Mouse (Mus musculus) lung, embryonic 15.5 days (tissue): Measurements from ENCODE around the gene Adamts6. TPM values are rescaled to one million over a fixed set of nuclear protein-coding genes. Genes with fewer than 3 reads are reported as not detected.

Experiments used
- ATAC-seq: fragments of 200-750 bp; cut with Nextera tagmentation; 2 replicates; pipeline ENCODE4 v1.8.0; 2017; ENCODE audit warnings: moderate number of reproducible peaks, borderline replicate concordance; ENCODE audit not compliant: low FRiP score, low TSS enrichment; ENCODE audit errors: extremely low read depth
- H3K27ac ChIP-seq: fragments of 300-500 bp; sonication (generic); 2 replicates; pipeline ENCODE4 v1.5.1; 2015; ENCODE audit warnings: moderate library complexity, mild to moderate bottlenecking, inconsistent platforms
- H3K27me3 ChIP-seq: fragments of 300-500 bp; sonication (generic); 2 replicates; pipeline ENCODE4 v1.6.1; 2015; ENCODE audit warnings: inconsistent platforms
- H3K36me3 ChIP-seq: fragments of 300-500 bp; sonication (generic); 2 replicates; pipeline ENCODE4 v1.6.1; 2015; ENCODE audit warnings: inconsistent platforms
- H3K4me1 ChIP-seq: fragments of 300-500 bp; sonication (generic); 2 replicates; pipeline ENCODE4 v1.6.1; 2015; ENCODE audit warnings: inconsistent platforms
- H3K4me2 ChIP-seq: fragments of 300-500 bp; sonication (generic); 2 replicates; pipeline ENCODE4 v1.6.1; 2015; ENCODE audit warnings: inconsistent platforms, mild to moderate bottlenecking, moderate library complexity
- H3K4me3 ChIP-seq: fragments of 300-500 bp; sonication (generic); 2 replicates; pipeline ENCODE4 v1.5.1; 2015; ENCODE audit warnings: mild to moderate bottlenecking, inconsistent platforms
- H3K9ac ChIP-seq: fragments of 300-500 bp; sonication (generic); 2 replicates; pipeline ENCODE4 v1.6.1; 2015; ENCODE audit warnings: inconsistent platforms
- H3K9me3 ChIP-seq: fragments of 300-500 bp; sonication (generic); 2 replicates; pipeline ENCODE4 v1.6.1; 2016; ENCODE audit warnings: inconsistent platforms
- WGBS: fragments of 180-500 bp; shearing (Covaris S2); methylation state at CpG from one replicate; pipeline ENCODE4 v1.1.7; 2015; 5-methylcytosine and 5-hydroxymethylcytosine counted together
- polyA plus RNA-seq: library from polyadenylated mRNA; unstranded; fragments of >200 nt; fragmentation: Nextera tagmentation; extraction: Ambion mirVana; gene quantifications from 2 replicates; pipeline ENCODE4 v1.2.1, GENCODE M21; 2015

Gene Adamts6
- polyA plus RNA-seq, 1 experiment from 2014 or later: 3.6 TPM

DNA sequence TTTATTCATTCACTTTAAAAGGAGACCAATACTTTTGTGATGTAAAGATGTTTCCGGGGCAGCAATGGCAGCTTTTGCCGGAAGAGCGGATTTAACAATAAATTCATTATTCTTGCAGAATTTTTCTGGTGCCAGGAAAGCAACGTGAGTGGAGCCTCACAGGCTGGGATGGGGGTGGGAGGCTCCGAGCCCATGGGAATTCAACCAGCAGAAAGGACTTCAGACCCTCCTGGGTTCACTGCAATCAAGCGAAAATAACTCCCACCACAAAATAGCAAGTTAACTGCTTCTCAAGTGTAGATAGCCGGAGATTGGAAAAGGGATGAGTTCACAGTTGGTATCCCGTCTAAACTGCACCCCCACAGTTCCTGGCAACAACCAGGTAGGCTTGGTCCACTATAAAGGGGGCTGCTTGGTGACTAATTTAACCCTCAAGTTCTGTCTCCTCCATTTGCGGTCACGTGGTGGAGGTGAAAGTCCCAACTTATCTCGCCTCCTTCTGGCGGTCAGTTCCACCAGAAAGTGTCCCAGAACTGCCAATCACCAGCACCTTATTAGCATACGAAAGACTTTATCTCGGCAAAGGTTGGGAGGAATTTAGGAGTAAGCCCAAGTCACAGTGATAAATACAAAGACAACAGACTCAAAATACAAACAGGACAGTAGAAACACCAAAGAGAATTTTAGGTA lies 231.5 kb downstream of the Adamts6 start:
- no peak overlapping the region for H3K9ac ChIP-seq
- H3K9me3 ChIP-seq: no peaks in the 10 kb centered on the region
- no peak overlapping the region for H3K4me2 ChIP-seq
- peak overlapping the region; percentile 84 for H3K27ac ChIP-seq
- H3K4me1 ChIP-seq: peaks cover 10% of the 10 kb centered on the region; the same call in 1 of the 2 replicates
- H3K36me3 ChIP-seq: no peaks in the 10 kb centered on the region
- ATAC-seq: no peak
- no peak overlapping the region for H3K4me3 ChIP-seq
- 69% methylated on average over 14 of the region's 14 CpGs for WGBS
- H3K27me3 ChIP-seq: no peaks in the 10 kb centered on the region

DNA sequence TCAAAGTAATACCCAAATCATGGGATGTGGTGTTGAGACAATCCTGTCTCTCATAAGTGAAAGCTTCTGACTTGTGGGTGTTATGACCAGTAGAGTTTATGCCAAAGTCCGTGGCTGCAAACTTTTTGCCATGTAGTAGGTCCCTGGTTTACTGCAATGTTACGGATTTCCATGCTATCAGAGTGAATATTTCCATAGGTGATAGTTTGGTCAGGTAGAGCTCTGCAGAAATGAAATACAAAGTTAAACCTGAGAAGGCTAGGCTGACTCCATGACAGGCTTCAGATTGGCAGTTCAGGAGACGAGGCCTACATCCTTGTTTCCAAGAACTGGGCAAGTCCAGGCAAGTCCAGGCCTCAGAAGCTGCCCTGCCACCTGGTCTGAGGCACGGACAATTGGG lies 232.3 kb downstream of the Adamts6 start:
- no peaks in the 10 kb centered on the region for H3K36me3 ChIP-seq
- 79% methylated on average over 4 of the region's 4 CpGs for WGBS
- ATAC-seq: no peak

GRCm38 (mm10) chr13:104520461-104520860 lies 232.8 kb downstream of the Adamts6 start:
- Histone ChIP-seq H3K36me3 (no peaks in the 10 kb centered on the region), H3K4me1 (peaks cover 10% of the 10 kb centered on the region; the same call in 1 of the 2 replicates), H3K4me3 (no peak overlapping the region), H3K27me3 (no peaks in the 10 kb centered on the region), H3K9ac (no peak overlapping the region), H3K27ac (no peak overlapping the region), H3K9me3 (no peaks in the 10 kb centered on the region), H3K4me2 (no peak overlapping the region)
- no peak for ATAC-seq
- WGBS: 48% methylated on average over 3 of the region's 3 CpGs

More for the DNA sequence above, 232.3 kb downstream of the Adamts6 start:
- H3K4me2 ChIP-seq: no peak overlapping the region
- H3K9me3 ChIP-seq: no peaks in the 10 kb centered on the region
- no peak overlapping the region for H3K27ac ChIP-seq
- no peak overlapping the region for H3K4me3 ChIP-seq
- peaks cover 10% of the 10 kb centered on the region; the same call in 1 of the 2 replicates for H3K4me1 ChIP-seq
- H3K9ac ChIP-seq: no peak overlapping the region
- H3K27me3 ChIP-seq: no peaks in the 10 kb centered on the region

DNA sequence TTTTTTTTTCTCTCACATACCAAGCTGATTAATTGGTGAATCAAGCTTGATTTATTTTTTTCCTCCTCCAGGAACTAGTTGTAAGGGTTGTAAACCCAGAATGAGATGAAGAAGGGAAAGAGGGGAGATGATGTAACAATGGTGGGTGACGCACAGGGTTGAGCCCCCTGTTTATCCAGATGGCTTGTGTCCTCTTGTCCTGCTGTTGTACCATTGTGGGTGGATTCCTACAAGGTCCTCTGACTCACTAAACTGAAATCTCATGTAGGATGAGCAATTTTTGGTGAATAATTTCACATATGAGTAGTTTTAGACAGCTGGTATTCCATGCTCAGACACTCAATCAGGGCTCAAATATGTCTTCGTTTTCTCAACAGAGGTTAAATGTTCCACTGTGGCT lies 233.9 kb downstream of the Adamts6 start:
- no peak overlapping the region for H3K4me3 ChIP-seq
- peaks cover 10% of the 10 kb centered on the region; the same call in 1 of the 2 replicates for H3K4me1 ChIP-seq
- no peak overlapping the region for H3K9ac ChIP-seq
- no peak overlapping the region for H3K4me2 ChIP-seq
- H3K27me3 ChIP-seq: no peaks in the 10 kb centered on the region
- H3K9me3 ChIP-seq: no peaks in the 10 kb centered on the region
- H3K36me3 ChIP-seq: no peaks in the 10 kb centered on the region
- ATAC-seq: no peak
- no peak overlapping the region for H3K27ac ChIP-seq
- 83% methylated on average over 2 of the region's 2 CpGs for WGBS

GRCm38 (mm10) chr13:104525656-104526055 lies 238.0 kb downstream of the Adamts6 start:
- Histone ChIP-seq H3K4me3 (no peak overlapping the region), H3K9me3 (no peaks in the 10 kb centered on the region), H3K27ac (no peak overlapping the region), H3K27me3 (no peaks in the 10 kb centered on the region), H3K4me1 (no peaks in the 10 kb centered on the region), H3K9ac (no peak overlapping the region), H3K4me2 (no peak overlapping the region), H3K36me3 (no peaks in the 10 kb centered on the region)
- no peak for ATAC-seq
- 75% methylated on average over 4 of the region's 4 CpGs for WGBS

- H3K27ac ChIP-seq: no peak overlapping the region
- no peak overlapping the region for H3K4me2 ChIP-seq
- no peak overlapping the region for H3K4me3 ChIP-seq
- H3K27me3 ChIP-seq: no peaks in the 10 kb centered on the region
- no peak overlapping the region for H3K9ac ChIP-seq
- H3K4me1 ChIP-seq: no peaks in the 10 kb centered on the region
- ATAC-seq: no peak
- H3K36me3 ChIP-seq: no peaks in the 10 kb centered on the region
- no peaks in the 10 kb centered on the region for H3K9me3 ChIP-seq
Measured at GRCm38 (mm10) chr13:104529238-104529637, 241.6 kb downstream of the Adamts6 start.

DNA sequence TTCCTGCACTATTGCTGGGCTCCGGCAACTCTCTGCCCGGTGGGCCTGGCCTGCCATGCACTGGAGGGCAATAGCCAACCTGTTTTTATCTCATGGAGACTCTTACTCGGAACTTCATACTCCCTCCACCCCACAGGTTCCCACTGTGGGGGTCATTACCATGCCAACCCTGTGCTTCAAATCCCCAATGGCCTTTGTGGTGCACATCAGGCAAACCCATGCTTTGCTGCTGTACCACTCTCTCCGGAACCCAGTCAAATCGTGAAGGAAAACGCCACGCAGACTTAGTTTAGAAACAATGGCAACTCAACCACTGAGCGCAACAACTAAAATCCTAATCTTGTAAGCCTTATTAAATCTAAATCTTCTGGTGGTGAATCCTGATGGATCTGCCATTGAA lies 244.2 kb downstream of the Adamts6 start:
- no peaks in the 10 kb centered on the region for H3K27me3 ChIP-seq
- H3K4me2 ChIP-seq: no peak overlapping the region
- no peak overlapping the region for H3K27ac ChIP-seq
- no peak overlapping the region for H3K4me3 ChIP-seq
- no peaks in the 10 kb centered on the region for H3K9me3 ChIP-seq
- 85% methylated on average over 8 of the region's 8 CpGs for WGBS
- no peaks in the 10 kb centered on the region for H3K4me1 ChIP-seq
- no peaks in the 10 kb centered on the region for H3K36me3 ChIP-seq
- no peak for ATAC-seq
- H3K9ac ChIP-seq: no peak overlapping the region

- WGBS: 89% methylated on average over 7 of the region's 7 CpGs
- Histone ChIP-seq H3K4me2 (no peak overlapping the region), H3K27ac (no peak overlapping the region), H3K4me1 (no peaks in the 10 kb centered on the region), H3K4me3 (no peak overlapping the region), H3K36me3 (no peaks in the 10 kb centered on the region), H3K9ac (no peak overlapping the region), H3K27me3 (no peaks in the 10 kb centered on the region), H3K9me3 (no peaks in the 10 kb centered on the region)
- ATAC-seq: no peak
Measured at GRCm38 (mm10) chr13:104532723-104533122, 245.1 kb downstream of the Adamts6 start.

DNA sequence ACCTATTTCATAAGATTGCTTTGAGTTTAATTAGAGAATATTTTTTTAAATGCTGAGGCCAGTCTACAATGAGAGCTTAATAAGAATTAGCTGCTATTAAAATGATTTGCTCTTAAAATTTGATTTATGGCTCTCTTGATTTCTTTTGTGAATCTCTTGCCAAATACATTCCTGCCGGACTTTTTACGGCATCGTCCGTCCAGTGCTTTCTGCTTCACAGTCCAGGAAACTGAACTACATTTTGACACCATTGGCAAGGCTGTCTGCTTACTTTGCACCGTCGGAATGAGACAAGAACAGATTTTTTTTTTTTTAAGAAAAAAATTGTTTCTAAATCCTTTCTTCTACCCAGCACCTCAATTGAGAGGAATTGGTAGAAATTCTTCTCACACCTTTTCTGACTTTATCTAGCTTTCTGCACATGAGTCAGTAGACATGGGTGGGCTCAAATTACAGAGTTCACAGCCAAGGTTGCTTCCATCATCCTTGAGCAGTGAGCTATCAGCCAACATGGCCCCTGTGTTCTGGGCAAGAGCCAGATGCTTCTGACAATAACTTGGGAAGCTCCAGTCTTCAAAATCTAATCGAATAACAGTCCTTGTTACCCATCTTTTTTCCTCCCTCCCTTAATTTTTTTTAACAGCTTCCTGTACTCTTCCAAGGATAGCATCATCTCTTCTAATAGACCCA lies 246.3 kb downstream of the Adamts6 start:
- no peak overlapping the region for H3K9ac ChIP-seq
- H3K4me2 ChIP-seq: no peak overlapping the region
- no peak for ATAC-seq
- no peak overlapping the region for H3K4me3 ChIP-seq
- 42% methylated on average over 7 of the region's 7 CpGs for WGBS
- H3K36me3 ChIP-seq: no peaks in the 10 kb centered on the region
- H3K9me3 ChIP-seq: no peaks in the 10 kb centered on the region
- no peak overlapping the region for H3K27ac ChIP-seq
- H3K27me3 ChIP-seq: no peaks in the 10 kb centered on the region
- H3K4me1 ChIP-seq: no peaks in the 10 kb centered on the region

- H3K4me1 ChIP-seq: peaks cover 3% of the 10 kb centered on the region; the same call in 1 of the 2 replicates
- no peak overlapping the region for H3K9ac ChIP-seq
- WGBS: 42% methylated on average over 7 of the region's 7 CpGs
- H3K36me3 ChIP-seq: no peaks in the 10 kb centered on the region
- no peaks in the 10 kb centered on the region for H3K27me3 ChIP-seq
- H3K9me3 ChIP-seq: no peaks in the 10 kb centered on the region
- H3K27ac ChIP-seq: no peak overlapping the region
- H3K4me3 ChIP-seq: no peak overlapping the region
- no peak for ATAC-seq
- H3K4me2 ChIP-seq: no peak overlapping the region
Measured at GRCm38 (mm10) chr13:104540861-104541398, 253.3 kb downstream of the Adamts6 start.

GRCm38 (mm10) chr13:104542123-104542758 lies 254.6 kb downstream of the Adamts6 start:
- Histone ChIP-seq H3K27ac (peak overlapping the region; percentile 65), H3K27me3 (no peaks in the 10 kb centered on the region), H3K4me3 (no peak overlapping the region), H3K9ac (no peak overlapping the region), H3K9me3 (no peaks in the 10 kb centered on the region), H3K36me3 (no peaks in the 10 kb centered on the region), H3K4me1 (peaks cover 3% of the 10 kb centered on the region; the same call in 1 of the 2 replicates), H3K4me2 (no peak overlapping the region)
- 66% methylated on average over 10 of the region's 10 CpGs for WGBS
- ATAC-seq: peak; percentile 35; the same call in 1 of the 2 replicates

DNA sequence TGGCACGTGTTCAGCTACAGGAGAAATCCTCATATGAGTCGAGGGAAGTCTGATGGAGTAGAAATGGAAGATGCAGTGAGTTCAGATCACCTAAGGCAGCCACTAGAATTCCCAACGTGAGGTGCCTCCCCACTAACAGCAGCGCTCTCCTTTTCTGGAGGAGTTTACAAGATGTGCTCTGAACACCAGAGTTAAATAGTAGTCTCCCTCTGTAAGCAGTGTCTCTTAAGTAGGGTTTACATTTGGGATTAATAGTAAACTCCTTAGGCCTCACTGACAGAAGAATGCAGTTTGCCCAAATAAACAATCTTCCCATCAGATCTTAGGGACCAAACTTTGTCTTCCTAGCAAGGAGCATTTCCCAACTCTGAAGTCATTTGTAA lies 255.1 kb downstream of the Adamts6 start:
- peak; percentile 25; the same call in 1 of the 2 replicates for ATAC-seq
- Histone ChIP-seq H3K9ac (no peak overlapping the region), H3K27ac (peak overlapping the region; percentile 65), H3K4me2 (no peak overlapping the region), H3K27me3 (no peaks in the 10 kb centered on the region), H3K9me3 (no peaks in the 10 kb centered on the region), H3K36me3 (no peaks in the 10 kb centered on the region), H3K4me3 (no peak overlapping the region), H3K4me1 (peaks cover 3% of the 10 kb centered on the region; the same call in 1 of the 2 replicates)
- WGBS: 45% methylated on average over 4 of the region's 4 CpGs
